Mouse (Mus musculus) left cerebral cortex, postnatal 25 days (tissue): Measurements from ENCODE around the gene Stambpl1. TPM values are rescaled to one million over a fixed set of nuclear protein-coding genes. Genes with fewer than 3 reads are reported as not detected.

Experiments used
- DNase-seq, 2 experiments: peaks; one replicate each; pipeline ENCODE4 v3.0.0; 2022; ENCODE audit warnings: low spot score in 2 of 2, mixed read lengths in 1 of 2
- intact Hi-C: fragments of 180-260 bp; cut with DNase I; formaldehyde crosslinking; loops from one replicate; pipeline ENCODE4 v1.15.1; 2025
- total RNA-seq, 2 experiments: library from RNA; stranded (reverse); gene quantifications; 2 replicates each; pipeline ENCODE4 v1.2.3; 2021

Stambpl1 gene
- total RNA-seq, 2 experiments from 2014 or later: 15.2 to 19.7 TPM

GRCm38 (mm10) chr19:34265604-34266193 lies 73.7 kb downstream of the Stambpl1 start:
- no peak for DNase-seq
- intact Hi-C loops: no loop called here

- intact Hi-C loops: no loop called here
Observed at GRCm38 (mm10) chr19:34268991-34269390, 77.0 kb downstream of the Stambpl1 start.

GRCm38 (mm10) chr19:34270106-34270726 lies 78.2 kb downstream of the Stambpl1 start:
- no peak for DNase-seq
- intact Hi-C loops: no loop called here

More at GRCm38 (mm10) chr19:34268991-34269390, 77.0 kb downstream of the Stambpl1 start:
- no peak for DNase-seq

GRCm38 (mm10) chr19:34270824-34271464 lies 78.9 kb downstream of the Stambpl1 start:
- intact Hi-C loops: no loop called here
- DNase-seq: no peak

GRCm38 (mm10) chr19:34273073-34273472 lies 81.0 kb downstream of the Stambpl1 start:
- no peak for DNase-seq
- intact Hi-C loops: no loop called here

GRCm38 (mm10) chr19:34278078-34278477 lies 86.0 kb downstream of the Stambpl1 start:
- intact Hi-C loops: no loop called here
- no peak for DNase-seq

GRCm38 (mm10) chr19:34283614-34284013 lies 91.6 kb downstream of the Stambpl1 start:
- intact Hi-C loops: loop anchor here (2.0 kb wide), 1 partner anchor 39 kb away; no protein-coding TSS in a partner anchor
- no peak for DNase-seq

- intact Hi-C loops: loop anchor here (2.0 kb wide), 1 partner anchor 40 kb away; no protein-coding TSS in a partner anchor
- no peak for DNase-seq
Observed at GRCm38 (mm10) chr19:34284383-34284782, 92.4 kb downstream of the Stambpl1 start.

GRCm38 (mm10) chr19:34284826-34285225 lies 92.8 kb downstream of the Stambpl1 start:
- intact Hi-C loops: loop anchor here (2.0 kb wide), 1 partner anchor 40 kb away; no protein-coding TSS in a partner anchor
- DNase-seq: no peak

GRCm38 (mm10) chr19:34287221-34287620 lies 95.2 kb downstream of the Stambpl1 start:
- intact Hi-C loops: no loop called here
- no peak for DNase-seq

GRCm38 (mm10) chr19:34287656-34288415 lies 95.8 kb downstream of the Stambpl1 start:
- intact Hi-C loops: no loop called here
- DNase-seq: no peak

GRCm38 (mm10) chr19:34288696-34289095 lies 96.7 kb downstream of the Stambpl1 start:
- intact Hi-C loops: no loop called here

More at GRCm38 (mm10) chr19:34288696-34289095, 96.7 kb downstream of the Stambpl1 start:
- DNase-seq: no peak

Other genes with a start within 250 kb of the Stambpl1 start
- not detected for gene Lipf, start 231.0 kb upstream of the Stambpl1 start, total RNA-seq
- not detected for gene Lipk, start 183.9 kb upstream of the Stambpl1 start, total RNA-seq
- gene Lipn, start 124.9 kb upstream of the Stambpl1 start, total RNA-seq: not detected
- not detected for gene Lipm, start 91.3 kb upstream of the Stambpl1 start, total RNA-seq
- gene Ankrd22, start 26.2 kb upstream of the Stambpl1 start, total RNA-seq: under 1 TPM in 1 of 2 experiments, not detected in 1; 0.21 TPM
- gene Acta2, start 63.4 kb downstream of the Stambpl1 start, total RNA-seq: 10 to 100 TPM; 14.2 to 15.5 TPM
- 1 to 10 TPM; 1.3 to 1.4 TPM for gene Fas, start 98.4 kb downstream of the Stambpl1 start, total RNA-seq